Mouse (Mus musculus): ENCODE data around the gene Dgcr2.

DNA sequence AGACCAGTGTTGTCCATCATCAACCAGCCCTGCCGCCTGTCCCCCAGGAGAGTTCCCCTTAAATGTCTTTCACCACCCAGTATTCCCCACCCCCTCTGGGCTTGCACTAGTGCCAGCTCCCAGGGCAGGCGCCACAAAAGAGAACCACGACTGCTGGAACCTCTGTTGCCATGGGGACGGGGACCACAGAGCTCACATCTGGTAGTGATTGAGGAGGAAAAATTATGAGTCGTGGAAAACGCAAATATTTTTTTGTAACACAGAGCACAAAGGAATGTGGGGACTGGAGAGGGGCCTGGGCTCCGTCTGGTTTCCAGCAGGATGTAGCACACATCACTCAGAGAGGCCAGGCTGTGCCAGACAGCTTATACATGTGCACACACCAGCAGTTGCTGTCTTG, 88.7 kb downstream of the Dgcr2 start:
- no peak for TF ChIP-seq HCFC1 (IDR thresholded peaks at IDR 0.05; ENCODE audit: borderline replicate concordance, insufficient read depth, low read length)
- no peak for TF ChIP-seq MAFK (IDR thresholded peaks at IDR 0.05; ENCODE audit: insufficient read depth, low read depth, low read length)
- no peak for TF ChIP-seq CHD2 (IDR thresholded peaks at IDR 0.05; ENCODE audit: low read depth, low read length)
- no peak for TF ChIP-seq ZNF384 (IDR thresholded peaks at IDR 0.05; ENCODE audit: low read depth, low read length)
